ENCODE assay signal across 37 mouse cellular contexts in genomic region chr2:34922729-34923128, GRCm38 (mm10). TPM values are rescaled to one million over a fixed set of nuclear protein-coding genes. Genes with fewer than 3 reads are reported as not detected.
"Had no signal": no experiment of that assay in that cellular context is flagged by ENCODE, and none has a peak within 500 bp of the region (broad histone marks: within the 10 kb centered on the region; RNA-seq: fewer than 3 reads in every experiment).

No protein-coding gene starts in this region.

- H3K36me3 ChIP-seq: limb, embryonic 10.5 days; limb, embryonic 12.5 days; limb, embryonic 13.5 days; limb, embryonic 15.5 days; liver, embryonic 12.5 days; liver, embryonic 13.5 days; liver, embryonic 15.5 days; lung, embryonic 15.5 days; midbrain, embryonic 10.5 days; midbrain, embryonic 12.5 days; midbrain, embryonic 13.5 days; midbrain, embryonic 15.5 days; neural tube, embryonic 12.5 days had no signal

- ATAC-seq: liver, embryonic 12.5 days; liver, postnatal 0 days; lung, postnatal 0 days; midbrain, embryonic 13.5 days; midbrain, embryonic 15.5 days; midbrain, embryonic 16.5 days had no signal

- H3K27me3 ChIP-seq: limb, embryonic 15.5 days; lung, embryonic 15.5 days; midbrain, embryonic 13.5 days; midbrain, embryonic 15.5 days; neural tube, embryonic 12.5 days had no signal

- H3K27ac ChIP-seq: limb, embryonic 10.5 days; limb, embryonic 12.5 days; limb, embryonic 13.5 days; limb, embryonic 15.5 days; liver, embryonic 12.5 days; liver, embryonic 13.5 days; liver, embryonic 14.5 days; liver, embryonic 15.5 days; lung, embryonic 15.5 days; macrophage; midbrain, embryonic 10.5 days; midbrain, embryonic 12.5 days; midbrain, embryonic 13.5 days; midbrain, embryonic 15.5 days; neural tube, embryonic 12.5 days had no signal

- H3K4me2 ChIP-seq: limb, embryonic 12.5 days; limb, embryonic 13.5 days; limb, embryonic 15.5 days; liver, embryonic 11.5 days; liver, embryonic 12.5 days; liver, embryonic 13.5 days; liver, embryonic 15.5 days; lung, embryonic 14.5 days; lung, embryonic 15.5 days; midbrain, embryonic 12.5 days; midbrain, embryonic 13.5 days; midbrain, embryonic 15.5 days; neural tube, embryonic 12.5 days had no signal

- H3K4me3 ChIP-seq: limb, embryonic 10.5 days; limb, embryonic 12.5 days; limb, embryonic 13.5 days; limb, embryonic 15.5 days; liver, embryonic 12.5 days; liver, embryonic 13.5 days; liver, embryonic 15.5 days; lung, embryonic 15.5 days; megakaryocyte, embryonic 14.5 days; midbrain, embryonic 10.5 days; midbrain, embryonic 12.5 days; midbrain, embryonic 13.5 days; midbrain, embryonic 15.5 days; myocyte; neural tube, embryonic 12.5 days had no signal

- H3K9me3 ChIP-seq: limb, embryonic 10.5 days; limb, embryonic 12.5 days; limb, embryonic 13.5 days; limb, embryonic 15.5 days; liver, embryonic 12.5 days; liver, embryonic 13.5 days; liver, embryonic 15.5 days; lung, embryonic 15.5 days; midbrain, embryonic 10.5 days; midbrain, embryonic 12.5 days; midbrain, embryonic 13.5 days; midbrain, embryonic 15.5 days; neural tube, embryonic 12.5 days had no signal

- H3K4me1 ChIP-seq: liver, embryonic 12.5 days; liver, embryonic 13.5 days; liver, embryonic 15.5 days; lung, embryonic 15.5 days; midbrain, embryonic 12.5 days; midbrain, embryonic 13.5 days; midbrain, embryonic 15.5 days; neural tube, embryonic 12.5 days had no signal

- DNase-seq: left cerebral cortex, postnatal 4 days; liver; liver, embryonic 13.5 days; liver, postnatal 0 days; lung, adult 18-20 months; lung, adult 2 months; lung, embryonic 14.5 days; lung, postnatal 10 days; lung, postnatal 14 days; lung, postnatal 36 days; lung, postnatal 4 days had no signal

- H3K9ac ChIP-seq: limb, embryonic 12.5 days; limb, embryonic 13.5 days; limb, embryonic 15.5 days; liver, embryonic 12.5 days; liver, embryonic 13.5 days; liver, embryonic 14.5 days; liver, embryonic 15.5 days; liver, postnatal 0 days; lung, embryonic 14.5 days; lung, embryonic 15.5 days; midbrain, embryonic 12.5 days; midbrain, embryonic 13.5 days; midbrain, embryonic 15.5 days; neural tube, embryonic 12.5 days had no signal

RNA-seq across cellular contexts. Expression of gene Traf1, which starts 38.8 kb away (rescaled TPM):
- polyA plus RNA-seq: limb, embryonic 10.5 days; neural tube, embryonic 11.5 days had no signal

RNA-seq across cellular contexts. Expression of gene Cutal, which starts 48.5 kb away (rescaled TPM):
- total RNA-seq: megakaryocyte progenitor cell, adult 5-6 weeks; megakaryocyte, adult 5-6 weeks; megakaryocyte-erythroid progenitor cell, adult 5-6 weeks; midbrain, postnatal 0 days; monocyte, adult 5-6 weeks had no signal
- polyA plus RNA-seq: limb, embryonic 11.5 days; macrophage; myocyte; neural tube, embryonic 11.5 days; neural tube, embryonic 12.5 days had no signal
